Mouse (Mus musculus) lung, adult 2 months (tissue): Measurements from ENCODE around the gene Tor1aip2. TPM values are rescaled to one million over a fixed set of nuclear protein-coding genes. Genes with fewer than 3 reads are reported as not detected.

Experiments used
- DNase-seq: peaks from one replicate; pipeline ENCODE4 v3.0.0; 2022
- H3K4me1 ChIP-seq: fragments of 200-500 bp; 2 replicates; pipeline ENCODE4 v1.6.1; 2011; ENCODE audit warnings: low read length; ENCODE audit not compliant: control insufficient read depth, insufficient read depth
- H3K4me3 ChIP-seq: fragments of 200-500 bp; replicated peaks from 2 replicates; pipeline ENCODE3; 2011; ENCODE audit warnings: low read depth, mild to moderate bottlenecking, control low read depth, low read length; ENCODE audit errors: extremely low read depth
- CTCF ChIP-seq: fragments of 200-500 bp; IDR thresholded peaks from 2 replicates; pipeline ENCODE4 v1.5.1; 2011; ENCODE audit warnings: mild to moderate bottlenecking, low read length, control low read depth; ENCODE audit not compliant: insufficient read depth
- POLR2A ChIP-seq: fragments of 200-500 bp; IDR thresholded peaks from 2 replicates; pipeline ENCODE4 v1.6.1; 2011; ENCODE audit warnings: low read depth, mild to moderate bottlenecking, control low read depth, low read length, borderline replicate concordance; ENCODE audit errors: extremely low read depth
- WGBS: fragments of 180-500 bp; shearing (Covaris S2); methylation state at CpG from one replicate; pipeline ENCODE4 v1.1.7; 2018; 5-methylcytosine and 5-hydroxymethylcytosine counted together
- polyA plus RNA-seq: library from polyadenylated mRNA; depleted of rRNA; stranded (reverse); fragments of >200 nt; gene quantifications from 2 replicates; pipeline ENCODE4 v1.2.3, GENCODE M21; 2012; rRNA removed

Tor1aip2 gene
- 52.0 and 62.4 TPM in 2 replicates for polyA plus RNA-seq

GRCm38 (mm10) chr1:156035269-156035929 lies at the start of gene Tor1aip2:
Gene Tor1aip2 (plus strand): TSS chr1:156035403.
- DNase-seq, result no peak
- Histone ChIP-seq H3K4me1 (peaks cover 5% of the 10 kb centered on the region), H3K4me3 (peak within 1 kb of the TSS; percentile 92)
- WGBS, result under 1% methylated on average over 58 of the region's 59 CpGs
- no peak for TF ChIP-seq CTCF
- TF ChIP-seq POLR2A, result peak; percentile 25; the same call in 1 of the 2 replicates

- TF ChIP-seq POLR2A (no peak), CTCF (no peak)
- Histone ChIP-seq H3K4me3 (no peak overlapping the region), H3K4me1 (no peaks in the 10 kb centered on the region)
- WGBS, result 77% methylated on average over 2 of the region's 2 CpGs
- no peak for DNase-seq
Measured at GRCm38 (mm10) chr1:155987625-155988024, 47.6 kb upstream of the Tor1aip2 start.

GRCm38 (mm10) chr1:155989387-155989786 lies 45.8 kb upstream of the Tor1aip2 start:
- DNase-seq, result no peak
- 33% methylated on average over 2 of the region's 2 CpGs for WGBS

GRCm38 (mm10) chr1:155990391-155990790 lies 44.8 kb upstream of the Tor1aip2 start:
- TF ChIP-seq POLR2A (no peak), CTCF (no peak)
- WGBS, result 45% methylated on average over 11 of the region's 11 CpGs
- no peak for DNase-seq
- H3K4me1 ChIP-seq, result no peaks in the 10 kb centered on the region
- no peak overlapping the region for H3K4me3 ChIP-seq

More at GRCm38 (mm10) chr1:155989387-155989786, 45.8 kb upstream of the Tor1aip2 start:
- TF ChIP-seq POLR2A, result no peak
- no peak for TF ChIP-seq CTCF
- Histone ChIP-seq H3K4me3 (no peak overlapping the region), H3K4me1 (no peaks in the 10 kb centered on the region)

- Histone ChIP-seq H3K4me1 (no peaks in the 10 kb centered on the region), H3K4me3 (no peak overlapping the region)
- TF ChIP-seq CTCF (no peak), POLR2A (no peak)
- WGBS, result 52% methylated on average over 2 of the region's 2 CpGs
- DNase-seq, result no peak
Measured at GRCm38 (mm10) chr1:155994524-155994923, 40.7 kb upstream of the Tor1aip2 start.

- no peak overlapping the region for H3K4me3 ChIP-seq
- 32% methylated on average over 2 of the region's 2 CpGs for WGBS
- DNase-seq, result no peak
- no peaks in the 10 kb centered on the region for H3K4me1 ChIP-seq
- no peak for TF ChIP-seq CTCF
- no peak for TF ChIP-seq POLR2A
Measured at GRCm38 (mm10) chr1:155995612-155996011, 39.6 kb upstream of the Tor1aip2 start.

GRCm38 (mm10) chr1:156002366-156002765 lies 32.8 kb upstream of the Tor1aip2 start:
- no peak for TF ChIP-seq CTCF
- WGBS, result 81% methylated on average over 8 of the region's 8 CpGs

GRCm38 (mm10) chr1:156003201-156003935 lies 31.8 kb upstream of the Tor1aip2 start:
- no peak overlapping the region for H3K4me3 ChIP-seq
- H3K4me1 ChIP-seq, result no peaks in the 10 kb centered on the region
- DNase-seq, result peak; percentile 48
- no peak for TF ChIP-seq POLR2A
- TF ChIP-seq CTCF, result no peak
- WGBS, result 66% methylated on average over 7 of the region's 7 CpGs

More at GRCm38 (mm10) chr1:156002366-156002765, 32.8 kb upstream of the Tor1aip2 start:
- Histone ChIP-seq H3K4me1 (no peaks in the 10 kb centered on the region), H3K4me3 (no peak overlapping the region)
- no peak for DNase-seq

- 88% methylated on average over 11 of the region's 11 CpGs for WGBS
- H3K4me1 ChIP-seq, result no peaks in the 10 kb centered on the region
- H3K4me3 ChIP-seq, result no peak overlapping the region
- TF ChIP-seq POLR2A, result no peak
- no peak for TF ChIP-seq CTCF
- DNase-seq, result no peak
Measured at GRCm38 (mm10) chr1:156005906-156006305, 29.3 kb upstream of the Tor1aip2 start.

GRCm38 (mm10) chr1:156009003-156009402 lies 26.2 kb upstream of the Tor1aip2 start:
- Histone ChIP-seq H3K4me1 (no peaks in the 10 kb centered on the region), H3K4me3 (no peak overlapping the region)
- DNase-seq, result no peak
- WGBS, result 86% methylated on average over 1 of the region's 1 CpGs
- TF ChIP-seq POLR2A (no peak), CTCF (no peak)
